Mouse (Mus musculus): ENCODE results near the gene Tdpoz1. TPM values are rescaled to one million over a fixed set of nuclear protein-coding genes. Genes with fewer than 3 reads are reported as not detected.
"Not testable (repeated sequence)": the region's sequence is repeated elsewhere in the genome, so short reads cannot be mapped to it uniquely, and the experiment has no call there.

Tdpoz1 gene
- total RNA-seq (2021): not detected
- long read RNA-seq, experiment 1: 0 reads
- long read RNA-seq, experiment 2: 0 reads

- intact Hi-C loops (cut with DNase I): not testable (repeated sequence)
Observed at GRCm38 (mm10) chr3:93676210-93676609, at the start of gene Tdpoz1. Tdpoz1 (minus strand) TSS chr3:93676310.

DNA sequence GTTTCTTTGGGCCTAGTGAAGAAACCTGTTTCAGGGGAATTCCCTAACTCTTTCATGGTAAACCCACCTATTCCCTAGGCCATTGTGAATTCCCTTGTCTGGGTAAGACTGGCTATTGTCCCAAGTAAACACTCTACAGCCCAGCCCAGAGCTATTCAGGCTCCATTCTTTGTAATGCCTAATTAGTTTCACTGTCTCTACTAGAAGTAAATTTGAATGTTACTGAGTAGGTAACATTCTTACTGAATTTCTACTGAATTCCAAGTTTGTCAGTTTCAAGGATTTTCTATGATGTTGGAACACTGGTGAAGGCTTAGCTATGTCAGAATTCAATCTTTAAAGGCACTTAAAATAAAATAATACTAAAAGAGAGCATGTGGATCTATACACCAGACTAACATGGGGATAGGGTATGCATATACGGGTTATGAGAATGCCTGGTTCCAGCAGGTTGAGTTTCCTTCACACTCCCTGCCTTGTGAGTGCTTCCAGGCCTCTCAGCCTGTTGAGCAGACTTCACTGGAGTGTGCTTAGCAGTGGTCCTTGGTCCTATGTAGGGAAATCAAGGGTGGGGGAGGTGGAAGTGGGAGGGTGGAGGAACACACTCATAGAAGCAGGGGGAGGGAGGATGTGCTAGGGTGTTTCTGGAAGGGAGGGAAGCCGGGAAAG is 33.0 kb upstream of the Tdpoz1 start:
- DNase-seq (ENCODE audit: low spot score in 2 of 2); intact Hi-C loops (cut with DNase I): not testable (repeated sequence)

More at GRCm38 (mm10) chr3:93676210-93676609, at the start of gene Tdpoz1:
- DNase-seq (ENCODE audit: low spot score in 2 of 2): not testable (repeated sequence)

- DNase-seq (ENCODE audit: low spot score in 2 of 2); intact Hi-C loops (cut with DNase I): not testable (repeated sequence)
Observed at GRCm38 (mm10) chr3:93692970-93693369, 16.9 kb upstream of the Tdpoz1 start, which contains the start of gene Gm37596. Gm37596 (minus strand) TSS chr3:93693070.

DNA sequence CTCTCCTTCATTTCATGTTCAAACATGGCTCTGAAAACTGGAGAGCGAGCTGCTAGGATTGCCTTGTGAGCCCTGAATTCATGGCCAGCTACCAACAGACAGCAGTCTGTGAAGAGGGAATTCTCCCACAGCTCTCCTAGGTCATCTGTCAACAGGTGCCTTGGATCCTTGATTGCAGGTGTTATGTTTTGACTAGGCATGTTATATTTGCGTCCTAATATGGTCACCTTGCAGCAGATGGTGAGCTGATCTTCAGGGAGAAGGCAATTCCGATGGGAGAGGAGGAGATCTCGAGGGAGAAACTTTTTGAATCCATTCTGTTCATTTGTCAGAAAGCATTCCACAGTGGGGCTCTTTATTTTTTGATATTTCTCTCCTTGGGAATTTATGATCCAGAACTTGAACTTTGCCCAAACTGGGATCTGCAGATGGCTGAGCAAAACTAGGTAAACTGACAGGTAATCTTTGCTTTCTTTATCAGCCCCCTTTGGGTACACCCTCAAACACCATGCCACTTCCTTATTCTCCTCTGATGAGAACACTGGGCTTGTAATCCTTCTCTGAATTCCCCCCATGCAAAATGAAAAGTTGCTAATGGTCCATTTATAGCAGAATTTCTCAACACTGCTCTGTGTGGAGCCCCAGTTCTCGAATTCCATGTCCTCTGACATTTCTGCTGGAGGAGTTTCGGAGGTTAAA is 5.2 kb downstream of the Tdpoz1 start:
- intact Hi-C loops (cut with DNase I); DNase-seq (ENCODE audit: low spot score in 2 of 2): not testable (repeated sequence)

DNA sequence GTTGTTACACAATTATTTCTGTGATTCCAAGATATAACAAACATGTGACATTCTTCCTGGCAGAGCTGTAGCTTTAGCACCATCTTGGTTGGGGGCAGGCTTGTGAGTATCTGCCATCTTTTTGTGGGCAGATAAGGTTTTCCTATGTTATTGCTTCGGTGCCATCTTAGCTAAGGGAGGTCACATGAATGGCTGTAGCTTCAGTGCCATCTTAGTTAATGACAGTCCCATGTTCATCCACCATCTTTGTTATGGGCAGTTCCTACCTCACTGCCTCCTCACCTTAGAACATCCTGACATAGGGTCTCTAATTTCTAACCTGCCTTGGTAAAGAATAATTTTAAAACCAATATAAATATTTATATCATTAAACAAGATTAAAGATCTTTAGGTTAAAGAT is 21.9 kb downstream of the Tdpoz1 start:
- intact Hi-C loops (cut with DNase I): no loop called here
- no peak for DNase-seq (ENCODE audit: low spot score in 2 of 2)

- no peak for DNase-seq (ENCODE audit: low spot score in 2 of 2)
- intact Hi-C loops (cut with DNase I): no loop called here
Observed at GRCm38 (mm10) chr3:93652586-93652985, 23.5 kb downstream of the Tdpoz1 start, which contains the start of gene Tdpoz2. Tdpoz2 (minus strand) TSS chr3:93652686.

DNA sequence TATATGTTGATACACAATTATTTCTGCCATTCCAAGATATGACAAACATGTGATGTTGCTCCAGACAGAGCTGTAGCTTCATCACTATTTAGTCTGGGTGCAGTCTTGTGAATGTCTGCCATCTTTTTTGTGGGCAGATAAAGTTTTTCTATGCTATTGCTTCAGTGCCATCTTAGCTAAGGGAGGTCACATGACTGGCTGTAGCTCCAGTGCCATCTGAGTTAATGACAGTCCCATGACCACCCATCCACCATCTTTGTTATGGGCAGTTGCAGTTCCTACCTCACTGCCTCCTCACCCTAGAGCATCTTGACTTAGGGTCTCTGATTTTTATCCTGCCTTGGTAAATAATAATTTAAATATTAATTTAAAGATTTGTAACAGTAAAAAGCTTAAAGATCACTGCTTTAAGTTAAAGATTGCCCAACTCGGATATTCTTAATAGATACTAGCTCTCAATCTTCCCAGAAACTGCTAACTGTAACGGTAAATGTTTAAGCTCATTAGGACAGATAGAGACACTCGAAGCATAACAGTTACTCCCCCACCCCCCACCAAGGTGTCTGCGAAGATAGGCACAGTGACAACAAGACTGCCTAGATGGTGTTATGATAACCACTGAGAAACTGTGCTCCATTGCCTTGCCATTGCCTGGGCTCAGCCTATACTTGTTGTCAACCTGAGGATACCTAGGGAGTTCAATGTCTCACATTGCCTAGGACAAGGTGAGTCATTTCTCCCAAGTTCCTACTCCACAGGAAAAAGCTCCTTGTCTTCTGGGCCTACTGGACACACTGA is 45.0 kb downstream of the Tdpoz1 start:
- intact Hi-C loops (cut with DNase I); DNase-seq (ENCODE audit: low spot score in 2 of 2): not testable (repeated sequence)

Other genes starting within 250 kb of the Tdpoz1 start
- gene Tchh, start 234.0 kb downstream of the Tdpoz1 start, total RNA-seq (2021): under 1 TPM; 0.83 to 0.99 TPM
- not detected for gene Tchhl1, start 207.6 kb downstream of the Tdpoz1 start, total RNA-seq (2021)
- gene S100a11, start 155.8 kb downstream of the Tdpoz1 start, total RNA-seq (2021): 10 to 100 TPM; 16.7 to 17.7 TPM
- gene S100a10, start 121.2 kb downstream of the Tdpoz1 start, total RNA-seq (2021): 10 to 100 TPM; 35.8 to 37.2 TPM
- not detected for gene Tdpoz2, start 23.6 kb downstream of the Tdpoz1 start, total RNA-seq (2021)
- gene Gm37596, start 16.8 kb upstream of the Tdpoz1 start, total RNA-seq (2021): not detected
- not detected for gene Gm5773, start 96.7 kb upstream of the Tdpoz1 start, total RNA-seq (2021)
- not detected for gene Tdpoz4, start 120.1 kb upstream of the Tdpoz1 start, total RNA-seq (2021)
- gene Tdpoz3, start 149.7 kb upstream of the Tdpoz1 start, total RNA-seq (2021): not detected

Measured in left cerebral cortex, postnatal 14 days (tissue).